Mouse (Mus musculus): ENCODE data around the gene Rnf169.

DNA sequence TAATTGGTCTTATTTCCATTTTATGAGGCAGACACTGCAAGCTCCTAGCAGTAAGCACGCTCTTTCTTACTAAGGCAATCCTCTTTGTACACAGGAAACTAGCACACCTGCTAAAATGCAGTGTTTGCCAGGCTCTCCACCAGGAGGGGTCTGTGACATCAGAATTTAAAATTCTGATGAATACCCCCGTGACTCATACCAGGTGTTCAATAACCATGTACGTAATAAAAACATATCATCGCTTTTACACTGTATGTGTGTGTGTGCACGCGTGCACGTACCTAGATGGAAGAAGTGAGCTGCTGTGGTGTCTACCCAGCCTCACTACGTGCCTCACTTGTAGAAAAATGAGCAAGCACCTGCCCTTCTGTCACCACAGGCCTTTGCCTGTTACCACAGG is 26.0 kb downstream of the Rnf169 start:
- TF ChIP-seq CTCF (IDR thresholded peaks at IDR 0.05): no peak
- no peak for TF ChIP-seq POLR2A (IDR thresholded peaks at IDR 0.05; ENCODE audit: insufficient read depth, low read depth, low read length)
- TF ChIP-seq EP300 (IDR thresholded peaks at IDR 0.05; ENCODE audit: insufficient read depth, low read depth, low read length): no peak

All from heart, adult 2 months (tissue).